In genomic region chr1:43168618-43169017, GRCm38 (mm10) we compare ENCODE assay signal across 13 mouse cellular contexts. TPM values are rescaled to one million over a fixed set of nuclear protein-coding genes. Genes with fewer than 3 reads are reported as not detected.
DNase-seq lines count a peak whose midpoint lies in the region; ATAC-seq and TF ChIP-seq lines count a peak whose summit lies in the region.
"Had no signal": no experiment of that assay in that cellular context is flagged by ENCODE, and none has a peak within 500 bp of the region (broad histone marks: within the 10 kb centered on the region; RNA-seq: fewer than 3 reads in every experiment).

No protein-coding gene starts in this region.

- no peak overlapping the region for H3K9ac ChIP-seq in kidney, embryonic 14.5 days (ENCODE audit: low read depth, low read length)
- H3K9ac ChIP-seq in embryonic facial prominence, embryonic 15.5 days = no peak overlapping the region
- H3K9ac ChIP-seq: limb, embryonic 12.5 days had no signal

- H3K27me3 ChIP-seq in kidney, embryonic 14.5 days (ENCODE audit: control insufficient read depth, insufficient read depth, low read length) = no peaks in the 10 kb centered on the region
- 0 out of 2 replicates have a peak, but pooled peaks cover 3% of the 10 kb centered on the region for H3K27me3 ChIP-seq in embryonic facial prominence, embryonic 15.5 days

- peaks cover 23% of the 10 kb centered on the region; the same call in 1 of the 2 replicates for H3K4me1 ChIP-seq in kidney, embryonic 14.5 days (ENCODE audit: control insufficient read depth, insufficient read depth, low read length)
- H3K4me1 ChIP-seq in embryonic facial prominence, embryonic 15.5 days = peaks cover 24% of the 10 kb centered on the region

- H3K36me3 ChIP-seq in kidney, embryonic 14.5 days (ENCODE audit: control insufficient read depth, insufficient read depth, low read length) = no peaks in the 10 kb centered on the region
- H3K36me3 ChIP-seq in embryonic facial prominence, embryonic 15.5 days = no peaks in the 10 kb centered on the region
- H3K36me3 ChIP-seq: limb, embryonic 12.5 days had no signal

- peak overlapping the region; percentile 52; the same call in 1 of the 2 replicates for H3K27ac ChIP-seq in kidney, embryonic 14.5 days (ENCODE audit: low read depth, low read length)
- peak overlapping the region; percentile 81 for H3K27ac ChIP-seq in embryonic facial prominence, embryonic 15.5 days (replicated peaks)
- H3K27ac ChIP-seq in layer of hippocampus, adult 2 months = no peak overlapping the region
- H3K27ac ChIP-seq: hindbrain, postnatal 0 days had no signal

- DNase-seq in CD4-positive, CD25-positive, alpha-beta regulatory T cell, adult 2 months (ENCODE audit: low read depth, low spot score) = peak; percentile 14
- no peak for DNase-seq in kidney, adult 18-20 months
- DNase-seq in 3134 (ENCODE audit: extremely low read depth, insufficient read length, low spot score) (peak; percentile 80), adipocyte (ENCODE audit: low spot score) (no peak)
- DNase-seq in layer of hippocampus, adult 2 months (ENCODE audit: low spot score in 2 of 2) = no peak
- DNase-seq: cerebellum, adult 2 months; lung, adult 18-20 months had no signal

- 72% methylated on average over 7 of the region's 7 CpGs for WGBS in kidney, embryonic 14.5 days
- 73% methylated on average over 7 of the region's 7 CpGs for WGBS in embryonic facial prominence, embryonic 15.5 days

- H3K4me2 ChIP-seq in kidney, embryonic 14.5 days (replicated peaks; ENCODE audit: low read depth, low read length) = no peak overlapping the region
- H3K4me2 ChIP-seq in embryonic facial prominence, embryonic 15.5 days (replicated peaks) = no peak overlapping the region
- H3K4me2 ChIP-seq: limb, embryonic 12.5 days had no signal

- H3K4me3 ChIP-seq in kidney, embryonic 14.5 days (ENCODE audit: low read length) = no peak overlapping the region
- no peak overlapping the region for H3K4me3 ChIP-seq in embryonic facial prominence, embryonic 15.5 days (replicated peaks)
- H3K4me3 ChIP-seq in layer of hippocampus, adult 2 months = no peak overlapping the region
- H3K4me3 ChIP-seq: limb, embryonic 12.5 days had no signal

- ATAC-seq in CD4-positive, CD25-positive, alpha-beta regulatory T cell, adult 4 months = no peak
- no peak for ATAC-seq in kidney, embryonic 14.5 days (ENCODE audit: low FRiP score, low TSS enrichment)
- ATAC-seq in embryonic facial prominence, embryonic 15.5 days (ENCODE audit: insufficient number of reproducible peaks, low FRiP score, low TSS enrichment, low read depth) = no peak
- ATAC-seq: forebrain, embryonic 16.5 days; hindbrain, postnatal 0 days had no signal

- no peaks in the 10 kb centered on the region for H3K9me3 ChIP-seq in kidney, embryonic 14.5 days (ENCODE audit: control insufficient read depth, low read length)
- H3K9me3 ChIP-seq in embryonic facial prominence, embryonic 15.5 days (replicated peaks) = no peaks in the 10 kb centered on the region
- H3K9me3 ChIP-seq: limb, embryonic 12.5 days had no signal

- TF ChIP-seq CTCF in layer of hippocampus, adult 2 months (conservative IDR thresholded peaks at IDR 0.05) = no peak

RNA-seq across cellular contexts. Expression of gene Fhl2, which starts 28.2 kb away (rescaled TPM):
- 1 to 10 TPM in 1 of 2 experiments, under 1 TPM in 1; 0.89 to 1.9 TPM for polyA plus RNA-seq in CD4-positive, CD25-positive, alpha-beta regulatory T cell, adult 4 months (2017; shearing (Covaris generic))
- 74.1 and 87.6 TPM in 2 replicates for polyA plus RNA-seq in kidney, embryonic 14.5 days (2014; fragmentation: Nextera tagmentation; extraction: Ambion mirVana)
- 22.0 and 22.9 TPM in 2 replicates for polyA plus RNA-seq in embryonic facial prominence, embryonic 15.5 days (2015; fragmentation: Nextera tagmentation; extraction: Ambion mirVana)
- total RNA-seq in layer of hippocampus, adult 2 months (2021) = 10 to 100 TPM; 33.6 to 38.6 TPM

Comparison
In these comparisons a context has a peak if more than half of its experiments do, and no peak if none do; other contexts are left out.
1. DNase-seq: peak in CD4-positive, CD25-positive, alpha-beta regulatory T cell, adult 2 months (single experiment) and 3134 (single experiment); none in kidney, adult 18-20 months (single experiment), adipocyte (single experiment) and layer of hippocampus, adult 2 months (0 of 2).